Mouse (Mus musculus) leukemia stem cell, adult 10-12 weeks (primary cell): ENCODE measurements around the gene Car2. TPM values are rescaled to one million over a fixed set of nuclear protein-coding genes. Genes with fewer than 3 reads are reported as not detected.

Experiments used
- polyA plus RNA-seq: library from polyadenylated mRNA; stranded (reverse); fragments of >175 nt; gene quantifications from 2 replicates; pipeline ENCODE4 v1.2.3, GENCODE M21; 2012; ENCODE audit warnings: low replicate concordance

The Car2 gene
- 224 and 599 TPM in 2 replicates for polyA plus RNA-seq

DNA sequence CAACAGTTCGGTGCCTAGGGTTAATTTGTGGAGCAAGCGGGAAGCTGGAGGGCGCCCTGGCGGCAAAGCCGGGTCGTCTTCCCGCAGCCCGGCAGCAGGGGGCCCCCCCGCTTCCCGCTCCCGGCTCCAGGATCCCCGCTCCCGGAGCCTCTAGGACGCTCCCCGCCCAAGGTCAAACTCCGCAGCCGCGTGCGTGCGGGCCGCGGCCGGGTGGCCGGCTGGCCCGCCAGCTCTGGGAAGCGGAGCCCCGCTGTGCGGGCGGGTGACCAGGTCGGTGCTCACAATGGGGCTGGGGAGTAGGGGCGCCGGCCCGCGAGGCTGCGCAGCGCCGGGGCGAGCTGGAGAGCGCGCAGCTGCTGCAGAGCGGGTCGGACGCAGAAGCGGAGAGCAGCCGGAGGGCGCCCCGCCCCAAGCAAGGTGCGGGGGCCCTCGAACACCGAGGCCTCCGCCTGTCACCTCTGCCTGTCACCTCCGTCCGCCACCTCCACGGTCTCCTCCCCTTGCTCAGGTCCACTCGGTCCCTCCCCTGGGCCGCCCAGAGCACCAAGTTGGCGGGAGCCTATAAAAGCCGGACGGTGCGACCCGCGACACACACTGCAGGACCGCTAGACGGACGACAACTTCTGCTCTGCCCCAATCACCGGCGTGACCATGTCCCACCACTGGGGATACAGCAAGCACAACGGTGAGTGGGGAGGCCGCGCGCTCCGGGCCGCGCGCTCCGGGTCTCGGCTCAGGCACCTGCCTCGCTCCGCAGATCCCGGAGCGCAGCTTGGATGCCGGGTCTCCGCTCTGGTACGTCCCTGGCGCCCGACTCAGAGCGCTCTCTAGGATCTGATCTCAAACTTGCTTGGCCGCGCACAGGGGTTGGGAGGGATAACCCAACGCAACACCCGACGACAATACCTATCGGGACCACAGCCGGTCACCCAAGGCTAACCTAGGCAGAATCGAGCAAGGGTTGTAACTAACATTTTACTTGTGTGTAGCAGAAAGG lies at the start of gene Car2:
Gene Car2 (plus strand): TSS at position 172 of the 997 bp plus-strand sequence.

DNA sequence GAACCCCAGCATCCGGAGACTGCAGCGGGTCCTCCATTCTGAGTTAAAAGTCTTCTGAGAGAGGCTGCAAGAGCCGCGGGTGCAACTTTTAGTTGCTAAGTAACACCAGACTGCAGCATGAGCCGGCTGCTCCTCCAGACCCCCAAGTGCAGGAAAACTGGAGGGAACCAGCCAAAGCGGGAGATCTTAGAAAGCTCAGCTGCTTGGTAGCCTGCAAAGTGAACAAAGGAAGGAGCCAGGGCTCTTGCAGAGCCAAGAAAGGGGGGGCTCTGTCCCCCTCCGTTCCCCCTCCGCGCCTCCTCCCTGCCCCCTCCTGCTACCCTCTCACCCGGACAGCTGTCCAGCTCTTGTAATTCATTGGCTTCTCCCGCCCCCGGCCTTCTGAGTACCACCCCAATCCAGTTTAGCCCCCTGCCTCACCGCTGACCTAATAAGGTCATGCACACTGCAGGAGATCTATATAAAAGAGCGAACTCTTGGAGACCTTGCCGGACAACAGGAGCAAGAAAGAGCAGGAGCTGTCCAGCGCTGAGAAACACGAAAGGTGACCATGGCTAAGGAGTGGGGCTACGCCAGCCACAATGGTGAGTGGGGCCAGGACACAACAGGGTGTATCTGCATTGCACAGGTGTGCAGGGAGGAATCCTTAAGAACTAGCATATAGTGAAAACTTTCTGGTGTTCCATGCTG lies 22.9 kb upstream of the Car2 start, which contains the start of gene Car3:
Gene Car3 (plus strand): TSS at position 491 of the 690 bp plus-strand sequence.

Other genes starting within 250 kb of the Car2 start
- 0.78 and 1.7 TPM in 2 replicates for gene Car13, start 244.5 kb upstream of the Car2 start, polyA plus RNA-seq
- 48.8 and 91.3 TPM in 2 replicates for gene Car1, start 77.9 kb upstream of the Car2 start, polyA plus RNA-seq
- gene Car3, start 22.8 kb upstream of the Car2 start, polyA plus RNA-seq = 2.5 and 5.1 TPM in 2 replicates